Comparison of ENCODE assay signal across 8 mouse cellular contexts in the genomic region with DNA sequence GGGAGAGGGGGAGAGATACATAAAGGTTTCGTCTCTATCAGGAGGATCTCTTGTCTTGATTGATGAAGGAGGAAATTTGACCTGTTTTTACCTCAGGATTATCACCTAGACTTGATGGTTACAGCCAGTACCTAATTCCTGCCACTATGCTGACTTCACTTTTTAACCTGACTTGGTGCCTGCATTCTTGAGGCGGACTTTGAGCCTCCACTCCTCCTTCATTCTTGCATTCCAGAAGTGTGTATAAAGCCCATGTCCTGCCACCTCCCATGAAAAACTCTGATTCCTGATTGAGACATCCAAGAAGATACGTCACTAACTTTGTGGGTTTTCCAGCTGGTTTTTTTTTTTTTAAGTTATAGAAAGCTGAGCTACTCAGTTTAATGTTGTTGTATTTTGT. TPM values are rescaled to one million over a fixed set of nuclear protein-coding genes. Genes with fewer than 3 reads are reported as not detected.
A peak's percentile ranks its signal among the peaks of the same experiment; 100 is the strongest.
DNase-seq lines count a peak whose midpoint lies in the region; ATAC-seq and TF ChIP-seq lines count a peak whose summit lies in the region.

No protein-coding gene starts in this region.

- no peaks in the 10 kb centered on the region for H3K9me3 ChIP-seq in E14TG2a.4 (ENCODE audit: low read length)
- H3K9me3 ChIP-seq in intestine, embryonic 15.5 days = no peaks in the 10 kb centered on the region
- H3K9me3 ChIP-seq in limb, embryonic 13.5 days = no peaks in the 10 kb centered on the region

- no peak overlapping the region for H3K27ac ChIP-seq in intestine, embryonic 15.5 days
- H3K27ac ChIP-seq in limb, embryonic 13.5 days = no peak overlapping the region

- peak; percentile 20; the same call in 1 of the 2 replicates for TF ChIP-seq CTCF in E14TG2a.4 (conservative IDR thresholded peaks at IDR 0.05; ENCODE audit: low read length)

- peaks cover 27% of the 10 kb centered on the region for H3K4me1 ChIP-seq in E14TG2a.4 (replicated peaks; ENCODE audit: low read depth, low read length)
- peaks cover 14% of the 10 kb centered on the region; the same call in 1 of the 2 replicates for H3K4me1 ChIP-seq in intestine, embryonic 15.5 days (replicated peaks)
- peaks cover 29% of the 10 kb centered on the region for H3K4me1 ChIP-seq in limb, embryonic 13.5 days

- WGBS in intestine, embryonic 15.5 days = 42% methylated on average over 3 of the region's 3 CpGs
- 45% methylated on average over 3 of the region's 3 CpGs for WGBS in limb, embryonic 13.5 days

- peak; percentile 21 for DNase-seq in heart, adult 11 months
- no peak for DNase-seq in heart, postnatal 25 days (ENCODE audit: low spot score)
- DNase-seq in gastrocnemius, adult 8-10 months (ENCODE audit: low spot score in 2 of 2) = no peak
- DNase-seq in layer of hippocampus, adult 8-10 months (ENCODE audit: low spot score in 2 of 2) = no peak
- DNase-seq in urinary bladder, postnatal 10 days (ENCODE audit: low spot score) = no peak

- H3K36me3 ChIP-seq in E14TG2a.4 (ENCODE audit: insufficient read depth, low read length) = no peaks in the 10 kb centered on the region
- no peaks in the 10 kb centered on the region for H3K36me3 ChIP-seq in intestine, embryonic 15.5 days
- H3K36me3 ChIP-seq in limb, embryonic 13.5 days = no peaks in the 10 kb centered on the region

- H3K4me2 ChIP-seq in intestine, embryonic 15.5 days (replicated peaks) = peak overlapping the region; percentile 93; the same call in 1 of the 2 replicates
- H3K4me2 ChIP-seq in limb, embryonic 13.5 days (replicated peaks) = peak overlapping the region; percentile 98

- H3K27me3 ChIP-seq in E14TG2a.4 (ENCODE audit: insufficient read depth, low read length) = peaks cover 34% of the 10 kb centered on the region
- H3K27me3 ChIP-seq in intestine, embryonic 15.5 days (replicated peaks) = no peaks in the 10 kb centered on the region
- H3K27me3 ChIP-seq in limb, embryonic 13.5 days = no peaks in the 10 kb centered on the region

- intact Hi-C loops in heart, postnatal 25 days (cut with DNase I) = loop anchor here (10.0 kb wide), 1 partner anchor 121 kb away; no protein-coding TSS in a partner anchor

- ATAC-seq in intestine, embryonic 15.5 days = 0 out of 2 replicates have a peak, but pooled peaks have one; percentile 15
- no peak for ATAC-seq in limb, embryonic 13.5 days (ENCODE audit: low FRiP score, low read depth)

- no peak overlapping the region for H3K4me3 ChIP-seq in E14TG2a.4 (replicated peaks; ENCODE audit: low read length)
- no peak overlapping the region for H3K4me3 ChIP-seq in intestine, embryonic 15.5 days (replicated peaks)
- H3K4me3 ChIP-seq in limb, embryonic 13.5 days = peak overlapping the region; percentile 74

- H3K9ac ChIP-seq in intestine, embryonic 15.5 days = no peak overlapping the region
- H3K9ac ChIP-seq in limb, embryonic 13.5 days = no peak overlapping the region

RNA-seq across cellular contexts. Expression of a gene that starts 1.3 kb away (rescaled TPM):
- total RNA-seq in heart, postnatal 25 days (2021) = 10 to 100 TPM; 17.2 to 18.4 TPM
- polyA plus RNA-seq in intestine, embryonic 15.5 days (2015; fragmentation: Nextera tagmentation; extraction: Ambion mirVana) = 14.1 and 16.1 TPM in 2 replicates
- polyA plus RNA-seq in limb, embryonic 13.5 days (2015; fragmentation: Nextera tagmentation; extraction: Ambion mirVana) = 11.0 and 12.2 TPM in 2 replicates
- total RNA-seq in gastrocnemius, adult 8-10 months (2022) = 1 to 10 TPM in 2 of 4 experiments, under 1 TPM in 2; 0.58 to 1.7 (median 0.93) TPM
- 1 to 10 TPM; 5.7 to 9.2 (median 7.9) TPM for total RNA-seq in layer of hippocampus, adult 8-10 months (2022)
